Mouse (Mus musculus) G1E (cell line): Measurements from ENCODE around the gene Grid2. TPM values are rescaled to one million over a fixed set of nuclear protein-coding genes. Genes with fewer than 3 reads are reported as not detected.

Experiments
- ATAC-seq: 2 replicates; pipeline ENCODE4 v1.8.0; 2016; ENCODE audit warnings: mild to moderate bottlenecking; ENCODE audit not compliant: insufficient number of reproducible peaks, poor library complexity, low FRiP score, severe bottlenecking; ENCODE audit errors: extremely low read depth
- DNase-seq: peaks from one replicate; pipeline ENCODE4 v3.0.0; 2012; ENCODE audit warnings: low spot score
- H3K27me3 ChIP-seq: 2 replicates; pipeline ENCODE4 v1.6.1; 2012; ENCODE audit warnings: mild to moderate bottlenecking, low read length, inconsistent platforms; ENCODE audit not compliant: insufficient read depth
- H3K36me3 ChIP-seq: replicated peaks from 2 replicates; pipeline ENCODE3; 2012; ENCODE audit warnings: mild to moderate bottlenecking, inconsistent platforms
- H3K4me1 ChIP-seq: 2 replicates; pipeline ENCODE4 v1.6.1; 2012; ENCODE audit warnings: low read depth, low read length, inconsistent platforms, mixed read lengths; ENCODE audit not compliant: insufficient read depth
- H3K4me3 ChIP-seq: 2 replicates; pipeline ENCODE4 v1.5.1; 2012; ENCODE audit warnings: low read depth, mild to moderate bottlenecking, inconsistent platforms, low read length, moderate library complexity, mixed read lengths
- H3K9me3 ChIP-seq: replicated peaks from 2 replicates; pipeline ENCODE4 v1.6.1; 2012; ENCODE audit warnings: inconsistent platforms
- CTCF ChIP-seq: IDR thresholded peaks from 2 replicates; pipeline ENCODE4 v1.5.1; 2012; ENCODE audit warnings: low read depth, low read length, inconsistent platforms, mixed read lengths
- GATA1 ChIP-seq: IDR thresholded peaks from 2 replicates; pipeline ENCODE4 v1.6.1; 2012; ENCODE audit warnings: borderline replicate concordance, low read length, inconsistent platforms, mixed read lengths
- GATA2 ChIP-seq: IDR thresholded peaks from 2 replicates; pipeline ENCODE4 v1.6.1; 2012; ENCODE audit warnings: low read depth, low read length, inconsistent platforms, borderline replicate concordance
- POLR2AphosphoS5 ChIP-seq: IDR thresholded peaks from 2 replicates; pipeline ENCODE4 v1.6.1; 2012; ENCODE audit warnings: low read depth, low read length, inconsistent platforms; ENCODE audit not compliant: insufficient replicate concordance
- TAL1 ChIP-seq: conservative IDR thresholded peaks from 2 replicates; pipeline ENCODE4 v1.6.1; 2012; ENCODE audit warnings: low read depth, low read length, inconsistent platforms, mixed read lengths
- polyA plus RNA-seq: library from polyadenylated mRNA; stranded (reverse); fragments of >175 nt; gene quantifications from 2 replicates; pipeline ENCODE4 v1.2.3, GENCODE M21; 2012
- total RNA-seq, 2 experiments: library from RNA; stranded (forward) in 1 of 2; stranded (reverse) in 1 of 2; fragments of 200-1000 nt in 1 of 2; fragments of >200 nt in 1 of 2; fragmentation: Nextera tagmentation in 1 of 2; gene quantifications; 2 replicates each; pipeline ENCODE4 v1.2.3; 2014 to 2017

Grid2 gene
- total and polyA plus RNA-seq, 3 experiments, result 0.01 to 0.38 TPM; not detected in 1

DNA sequence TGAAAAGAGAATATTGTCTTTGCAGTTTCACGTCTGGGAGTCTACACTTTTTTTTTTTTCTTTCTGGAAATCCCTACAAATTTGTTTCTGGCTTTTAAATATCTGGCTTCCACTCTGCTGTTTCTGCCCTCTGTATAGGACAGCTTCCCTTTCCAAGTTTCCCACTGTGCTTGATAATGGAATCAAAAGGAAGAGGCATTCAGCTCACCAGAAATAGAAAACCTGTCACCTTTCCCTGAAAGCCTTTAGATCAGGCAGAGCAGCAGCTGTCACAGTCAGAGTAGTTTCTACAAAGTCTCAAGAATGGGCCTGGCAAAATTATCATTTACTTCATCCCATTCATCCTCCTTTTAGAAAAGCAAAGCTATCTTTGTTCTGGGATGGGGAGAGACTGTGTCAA is 1042.0 kb downstream of the Grid2 start:
- DNase-seq (no peak), ATAC-seq (no peak)
- Histone ChIP-seq H3K4me1 (peaks cover 3% of the 10 kb centered on the region; the same call in 1 of the 2 replicates), H3K27me3 (no peaks in the 10 kb centered on the region), H3K4me3 (no peak overlapping the region), H3K9me3 (no peaks in the 10 kb centered on the region), H3K36me3 (no peaks in the 10 kb centered on the region)
- TF ChIP-seq GATA2, result no peak
- TF ChIP-seq TAL1, result no peak
- TF ChIP-seq POLR2AphosphoS5, result no peak
- TF ChIP-seq GATA1, result no peak
- no peak for TF ChIP-seq CTCF

DNA sequence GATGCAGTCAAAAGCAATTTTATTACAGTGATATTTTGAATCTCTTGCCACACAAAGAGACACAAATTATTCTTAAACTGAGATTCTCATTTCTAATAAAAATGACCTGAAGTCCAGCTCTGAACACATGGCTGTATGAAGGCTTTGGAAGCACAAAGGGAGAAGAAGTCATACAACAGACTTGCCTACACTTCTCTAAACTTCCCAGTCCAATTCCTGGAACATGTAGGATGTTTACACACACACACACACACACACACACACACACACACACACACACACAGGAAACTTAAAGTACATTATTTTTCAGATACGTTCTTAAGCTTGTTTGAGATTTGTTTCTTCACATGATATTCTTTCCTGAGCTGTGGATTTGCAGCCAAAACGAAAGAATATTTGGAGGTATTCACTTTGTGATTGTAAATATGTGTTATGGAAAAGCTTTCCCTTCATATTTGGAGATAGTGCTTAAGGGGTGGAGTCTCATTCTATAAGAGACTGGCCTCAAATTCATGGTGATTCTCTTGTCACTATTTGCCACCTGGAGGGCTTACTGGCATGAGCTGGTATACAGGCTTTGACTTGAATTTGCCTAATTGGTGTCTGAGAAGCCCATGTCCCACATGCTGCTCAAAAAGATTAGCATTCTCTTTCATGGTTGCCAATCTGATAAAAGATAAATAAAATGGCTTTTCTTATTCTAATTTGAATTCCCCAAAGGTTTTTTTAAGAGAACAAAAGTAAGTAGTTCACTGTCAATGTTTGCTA is 1049.2 kb downstream of the Grid2 start:
- H3K9me3 ChIP-seq, result no peaks in the 10 kb centered on the region
- no peaks in the 10 kb centered on the region for H3K4me1 ChIP-seq
- no peak overlapping the region for H3K4me3 ChIP-seq
- no peaks in the 10 kb centered on the region for H3K36me3 ChIP-seq
- no peak for TF ChIP-seq TAL1
- no peak for TF ChIP-seq POLR2AphosphoS5
- TF ChIP-seq GATA2, result no peak
- TF ChIP-seq CTCF, result no peak
- TF ChIP-seq GATA1, result no peak
- ATAC-seq (no peak), DNase-seq (no peak)
- H3K27me3 ChIP-seq, result no peaks in the 10 kb centered on the region

- Histone ChIP-seq H3K4me3 (no peak overlapping the region), H3K36me3 (no peaks in the 10 kb centered on the region), H3K27me3 (no peaks in the 10 kb centered on the region), H3K4me1 (no peaks in the 10 kb centered on the region), H3K9me3 (no peaks in the 10 kb centered on the region)
- no peak for ATAC-seq
- TF ChIP-seq GATA2, result no peak
- TF ChIP-seq TAL1, result no peak
- no peak for TF ChIP-seq GATA1
- TF ChIP-seq CTCF, result no peak
- TF ChIP-seq POLR2AphosphoS5, result no peak
- DNase-seq, result no peak
These were observed 1053.0 kb downstream of the Grid2 start for GRCm38 (mm10) chr6:64308631-64309030.

DNA sequence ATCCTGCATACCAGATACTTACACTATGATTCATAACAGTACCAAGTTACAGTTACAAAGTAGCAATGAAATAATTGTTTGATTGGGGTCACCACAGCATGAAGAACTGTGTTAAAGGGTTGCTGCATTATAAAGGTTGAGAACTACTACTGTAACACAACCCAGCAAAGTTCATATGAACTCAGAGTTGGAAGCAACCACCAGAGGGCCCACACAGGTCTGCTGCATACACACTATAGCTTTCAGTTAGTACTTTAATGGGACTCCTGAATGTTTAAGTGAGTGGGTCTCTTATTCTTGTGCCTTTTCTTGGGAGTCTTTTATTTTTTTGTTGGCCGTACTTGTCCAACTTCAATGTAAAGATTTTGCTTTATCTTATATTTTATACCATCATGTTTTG is 1057.5 kb downstream of the Grid2 start:
- Histone ChIP-seq H3K4me1 (no peaks in the 10 kb centered on the region), H3K36me3 (no peaks in the 10 kb centered on the region), H3K9me3 (no peaks in the 10 kb centered on the region), H3K4me3 (no peak overlapping the region), H3K27me3 (no peaks in the 10 kb centered on the region)
- TF ChIP-seq GATA2 (no peak), CTCF (no peak)
- peak; percentile 34 for ATAC-seq
- no peak for DNase-seq

- Histone ChIP-seq H3K36me3 (no peaks in the 10 kb centered on the region), H3K4me3 (no peak overlapping the region), H3K27me3 (no peaks in the 10 kb centered on the region), H3K4me1 (no peaks in the 10 kb centered on the region), H3K9me3 (no peaks in the 10 kb centered on the region)
- no peak for TF ChIP-seq GATA1
- TF ChIP-seq POLR2AphosphoS5, result no peak
- TF ChIP-seq GATA2, result no peak
- TF ChIP-seq CTCF, result no peak
- TF ChIP-seq TAL1, result no peak
- DNase-seq, result no peak
- ATAC-seq, result no peak
These were observed 1071.3 kb downstream of the Grid2 start for GRCm38 (mm10) chr6:64326936-64327335.

DNA sequence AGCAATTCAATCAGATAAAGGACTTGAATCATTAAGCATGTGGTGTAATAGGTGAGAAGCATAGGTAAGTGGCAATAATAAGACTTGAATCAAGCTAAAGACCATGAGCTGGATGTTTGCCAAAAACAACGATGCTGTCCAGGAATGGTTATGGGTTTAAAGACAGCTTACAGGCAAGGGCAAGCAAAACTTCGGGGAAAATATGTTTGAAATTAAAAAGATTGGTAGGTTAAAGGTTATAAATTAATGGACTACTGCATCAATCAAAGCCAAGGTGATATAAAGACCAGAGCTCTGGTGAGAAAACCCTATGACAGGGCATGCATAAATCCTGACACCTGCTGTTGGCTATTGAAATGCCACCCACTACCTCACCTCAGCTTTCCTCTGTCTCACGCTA is 1072.2 kb downstream of the Grid2 start:
- TF ChIP-seq TAL1 (no peak), CTCF (no peak), GATA1 (no peak), GATA2 (no peak)
- DNase-seq (no peak), ATAC-seq (no peak)
- no peaks in the 10 kb centered on the region for H3K9me3 ChIP-seq
- no peaks in the 10 kb centered on the region for H3K4me1 ChIP-seq
- H3K27me3 ChIP-seq, result no peaks in the 10 kb centered on the region
- H3K4me3 ChIP-seq, result no peak overlapping the region
- H3K36me3 ChIP-seq, result no peaks in the 10 kb centered on the region
